Mouse (Mus musculus): ENCODE data around the gene Snx22.

DNA sequence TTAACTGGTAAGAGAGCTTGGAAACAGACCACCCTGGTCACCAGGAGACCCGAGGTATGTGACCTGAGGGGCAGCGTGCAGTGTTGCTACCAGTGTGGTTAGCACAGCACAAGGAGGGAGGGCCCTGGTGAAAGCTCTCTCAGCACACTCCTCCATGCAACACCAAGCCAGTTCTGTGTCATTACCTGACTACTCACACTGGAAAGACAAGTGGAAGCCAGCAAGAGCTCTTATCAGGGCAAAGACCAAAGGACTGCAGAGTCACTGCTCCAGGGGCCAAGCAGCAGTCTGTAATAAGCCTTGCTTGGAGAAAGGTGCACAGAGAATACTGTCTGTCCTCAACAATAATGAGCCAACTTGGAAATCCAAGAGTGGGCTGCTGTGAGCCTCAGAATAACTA lies 23.1 kb upstream of the Snx22 start:
- TF ChIP-seq CTCF (IDR thresholded peaks at IDR 0.05; ENCODE audit: control insufficient read depth, insufficient read depth, insufficient replicate concordance, low read depth, low read length) = no peak
- no peak for TF ChIP-seq POLR2A (IDR thresholded peaks at IDR 0.05; ENCODE audit: control insufficient read depth, low read depth, low read length)
